Mouse (Mus musculus): Measurements from ENCODE around the gene Fbrs. TPM values are rescaled to one million over a fixed set of nuclear protein-coding genes. Genes with fewer than 3 reads are reported as not detected.

Fbrs gene
- 9.0 TPM for polyA plus RNA-seq (2017; shearing (Covaris generic))

DNA sequence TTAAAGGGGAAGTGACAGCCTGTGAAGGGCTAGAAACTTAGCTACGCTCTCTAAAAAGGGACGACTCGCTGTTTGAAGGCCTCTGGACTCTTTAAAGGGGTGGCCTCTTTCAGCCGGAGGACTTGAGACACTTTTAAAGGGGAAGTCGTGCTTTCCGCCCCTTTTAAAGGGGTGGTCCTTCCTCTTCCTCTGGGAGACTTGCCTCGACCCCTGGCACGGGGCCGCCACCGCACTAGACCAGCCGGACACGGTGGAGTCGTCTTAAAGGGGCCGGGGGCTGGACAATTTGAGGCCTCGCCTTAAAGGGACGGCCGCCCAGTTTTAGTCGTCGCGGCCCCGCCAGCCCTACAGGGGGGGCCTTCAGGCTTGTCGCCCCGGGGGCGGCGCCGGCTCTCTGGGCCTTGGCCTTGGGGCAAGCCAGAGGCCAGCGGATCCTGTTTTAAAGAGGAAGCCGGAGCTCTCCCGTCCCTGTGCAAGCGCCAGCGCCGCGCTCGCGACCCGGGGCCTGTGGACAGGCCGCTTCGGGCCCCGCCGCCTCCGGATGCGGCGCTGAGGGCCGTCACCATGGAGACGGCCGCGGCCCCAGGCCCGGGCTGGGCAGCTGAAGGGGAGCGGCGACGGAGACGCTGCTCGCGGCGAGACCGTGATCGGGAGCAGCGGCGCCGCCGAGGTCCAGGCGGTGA, at the start of gene Fbrs:
Gene Fbrs (plus strand): TSS at position 565 of the 683 bp plus-strand sequence.

DNA sequence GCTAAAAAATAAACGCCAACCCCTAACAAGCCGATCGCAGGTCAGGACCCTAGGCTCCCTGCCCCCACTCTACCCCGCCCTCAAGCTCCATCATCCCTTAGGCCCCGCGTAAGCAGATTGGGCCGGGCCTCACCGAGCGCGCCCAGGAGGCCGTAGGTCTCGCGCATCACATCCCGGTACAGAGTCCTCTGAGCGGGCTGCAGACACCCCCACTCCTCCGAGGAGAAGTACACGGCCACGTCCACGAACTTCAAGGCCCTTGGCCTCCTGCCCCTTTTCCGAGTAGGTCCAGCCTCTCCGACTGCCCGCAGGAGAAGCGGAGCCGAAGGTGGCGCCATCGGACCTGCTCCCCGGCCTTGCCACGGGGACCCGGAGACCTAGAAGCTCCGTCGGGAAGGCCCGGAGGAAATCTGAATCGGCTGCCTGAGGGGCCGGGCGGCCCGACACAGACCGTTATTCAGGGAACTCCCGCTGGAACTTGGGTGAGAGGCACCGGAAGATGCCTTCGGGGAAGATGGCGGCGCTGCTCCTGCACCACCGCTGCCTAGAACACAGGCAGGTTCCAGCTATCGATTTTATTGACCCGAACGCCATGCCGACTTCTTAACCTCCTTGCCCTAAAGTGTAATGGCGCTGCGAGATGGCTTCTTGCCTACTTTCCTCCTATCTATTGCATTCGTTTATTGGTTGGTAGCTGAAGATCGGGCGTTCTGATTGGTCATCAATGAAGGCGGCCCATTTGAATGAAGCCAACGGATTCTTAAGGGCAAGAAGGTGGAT, 30.3 kb upstream of the Fbrs start, which contains the start of gene Zfp689:
Gene Zfp689 (minus strand): TSS at position 638 of the 780 bp plus-strand sequence.

DNA sequence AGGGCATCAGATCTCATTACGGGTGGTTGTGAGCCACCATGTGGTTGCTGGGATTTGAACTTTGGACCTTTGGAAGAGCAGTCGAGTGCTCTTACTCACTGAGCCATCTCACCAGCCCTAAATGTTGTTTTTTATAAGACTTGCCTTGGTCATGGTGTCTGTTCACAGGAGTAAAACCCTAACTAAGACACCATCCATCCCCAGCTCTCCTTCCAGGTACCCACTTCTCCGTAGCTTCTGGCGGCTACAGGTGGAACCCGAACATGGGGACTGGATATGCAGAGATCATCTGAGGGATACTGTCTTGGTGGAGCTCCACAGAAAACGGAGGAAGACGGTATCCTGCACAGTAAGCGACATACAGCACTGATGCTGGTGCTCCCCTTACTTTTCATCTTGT, 19.7 kb upstream of the Fbrs start, which contains the start of gene Prr14:
Gene Prr14 (plus strand): TSS at position 301 of the 400 bp plus-strand sequence.

DNA sequence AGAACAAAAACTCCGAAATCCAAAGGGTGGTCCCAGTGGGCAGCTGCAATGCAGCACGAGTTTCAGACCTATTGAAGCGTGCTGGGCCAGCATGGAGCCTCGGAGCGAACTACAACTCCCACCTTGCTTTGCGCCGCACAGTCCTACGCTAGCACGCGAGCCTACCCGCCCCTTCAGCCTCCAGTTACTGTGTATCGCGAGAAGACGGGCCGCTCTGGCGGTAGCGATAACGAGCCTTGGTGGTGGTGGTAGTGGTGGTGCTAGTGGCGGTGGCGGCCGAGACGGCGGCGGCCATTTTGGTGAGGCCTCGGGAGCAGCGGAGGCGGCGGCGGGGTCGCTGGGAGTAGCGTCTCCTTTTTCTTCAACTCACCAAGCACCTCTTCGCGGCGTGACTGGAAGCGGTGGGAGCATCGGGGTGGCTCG, 32.8 kb downstream of the Fbrs start, which contains the start of gene Srcap:
Gene Srcap (plus strand): TSS at position 176 of the 423 bp plus-strand sequence.

DNA sequence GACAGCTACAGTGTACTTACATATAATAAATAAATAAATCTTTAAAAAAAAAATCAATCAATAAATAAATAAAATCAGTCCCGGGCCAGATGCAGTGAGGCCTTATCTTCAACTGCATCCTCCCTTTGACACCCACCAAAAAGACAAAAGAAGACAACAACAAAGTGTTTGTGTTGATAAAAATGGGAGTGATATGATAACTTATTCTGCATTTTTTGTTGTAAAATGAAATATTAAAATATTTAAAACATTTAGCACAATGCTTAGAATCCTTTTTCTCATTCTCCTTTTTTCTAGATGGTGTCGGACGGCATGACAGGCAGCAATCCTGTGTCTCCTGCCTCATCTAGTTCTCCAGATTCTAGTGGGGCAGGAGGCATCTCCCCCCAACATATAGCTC, 40.3 kb downstream of the Fbrs start, which contains the start of gene Gm42715:
Gene Gm42715 (plus strand): TSS at position 301 of the 400 bp plus-strand sequence.

Other genes with a start within 250 kb of the Fbrs start
- 16.5 TPM for gene Zfp553, start 246.1 kb upstream of the Fbrs start, polyA plus RNA-seq (2017; shearing (Covaris generic))
- gene Sept1, start 246.1 kb upstream of the Fbrs start, polyA plus RNA-seq (2017; shearing (Covaris generic)), result 607 TPM
- 0.60 TPM for gene Zfp771, start 234.9 kb upstream of the Fbrs start, polyA plus RNA-seq (2017; shearing (Covaris generic))
- 51.4 TPM for gene Dctpp1, start 218.5 kb upstream of the Fbrs start, polyA plus RNA-seq (2017; shearing (Covaris generic))
- 12.5 TPM for gene Sephs2, start 205.1 kb upstream of the Fbrs start, polyA plus RNA-seq (2017; shearing (Covaris generic))
- 375 TPM for gene Itgal, start 182.9 kb upstream of the Fbrs start, polyA plus RNA-seq (2017; shearing (Covaris generic))
- 0.35 TPM for gene Zfp768, start 133.6 kb upstream of the Fbrs start, polyA plus RNA-seq (2017; shearing (Covaris generic))
- gene Zfp747, start 103.1 kb upstream of the Fbrs start, polyA plus RNA-seq (2017; shearing (Covaris generic)), result 24.7 TPM
- 9.9 TPM for gene 9130019O22Rik, start 92.0 kb upstream of the Fbrs start, polyA plus RNA-seq (2017; shearing (Covaris generic))
- gene E430018J23Rik, start 85.6 kb upstream of the Fbrs start, polyA plus RNA-seq (2017; shearing (Covaris generic)), result 6.4 TPM
- gene Zfp764, start 72.4 kb upstream of the Fbrs start, polyA plus RNA-seq (2017; shearing (Covaris generic)), result 17.3 TPM
- gene Zfp688, start 57.1 kb upstream of the Fbrs start, polyA plus RNA-seq (2017; shearing (Covaris generic)), result 48.9 TPM
- 11.8 TPM for gene Zfp689, start 30.0 kb upstream of the Fbrs start, polyA plus RNA-seq (2017; shearing (Covaris generic))
- gene Prr14, start 19.6 kb upstream of the Fbrs start, polyA plus RNA-seq (2017; shearing (Covaris generic)), result 141 TPM
- 81.0 TPM for gene Srcap, start 32.8 kb downstream of the Fbrs start, polyA plus RNA-seq (2017; shearing (Covaris generic))
- gene Gm42715, start 40.4 kb downstream of the Fbrs start, polyA plus RNA-seq (2017; shearing (Covaris generic)), result 10.2 TPM
- gene Tmem265, start 82.2 kb downstream of the Fbrs start, polyA plus RNA-seq (2017; shearing (Covaris generic)), result 14.8 TPM
- 112 TPM for gene Phkg2, start 94.1 kb downstream of the Fbrs start, polyA plus RNA-seq (2017; shearing (Covaris generic))
- 0.48 TPM for gene Ccdc189, start 109.4 kb downstream of the Fbrs start, polyA plus RNA-seq (2017; shearing (Covaris generic))
- gene Rnf40, start 109.6 kb downstream of the Fbrs start, polyA plus RNA-seq (2017; shearing (Covaris generic)), result 154 TPM
- gene Zfp629, start 136.6 kb downstream of the Fbrs start, polyA plus RNA-seq (2017; shearing (Covaris generic)), result 2.3 TPM
- gene Bcl7c, start 229.7 kb downstream of the Fbrs start, polyA plus RNA-seq (2017; shearing (Covaris generic)), result 8.8 TPM
- not detected for gene Ctf1, start 233.5 kb downstream of the Fbrs start, polyA plus RNA-seq (2017; shearing (Covaris generic))